Mouse (Mus musculus) MEL (cell line): ENCODE results near the gene Ino80b. TPM values are rescaled to one million over a fixed set of nuclear protein-coding genes. Genes with fewer than 3 reads are reported as not detected.

Source experiments
- DNase-seq: peaks from one replicate; pipeline ENCODE4 v3.0.0; 2011; ENCODE audit warnings: low read depth, low spot score
- H3K27ac ChIP-seq: 2 replicates; pipeline ENCODE4 v1.5.1; 2012; ENCODE audit warnings: low read depth, mild to moderate bottlenecking, control low read depth, low read length, moderate library complexity; ENCODE audit not compliant: control insufficient read depth
- H3K27me3 ChIP-seq, 2 experiments: fragments of 150-350 bp in 1 of 2; sonication (generic) in 1 of 2; 2 replicates each; pipeline ENCODE4 v1.6.1; 2012; ENCODE audit warnings: low read length in 2 of 2, mild to moderate bottlenecking in 2 of 2, improper control_type of control experiment in 1 of 2, moderate library complexity in 1 of 2; ENCODE audit not compliant: insufficient read depth in 2 of 2, control insufficient read depth in 1 of 2
- H3K36me3 ChIP-seq, 2 experiments: 2 replicates each; pipeline ENCODE4 v1.6.1; 2012 to 2014; ENCODE audit warnings: low read length in 2 of 2, improper control_type of control experiment in 1 of 2, inconsistent platforms in 1 of 2, mild to moderate bottlenecking in 1 of 2; ENCODE audit not compliant: insufficient read depth in 2 of 2, control insufficient read depth in 1 of 2
- H3K4me1 ChIP-seq, 2 experiments: fragments of 150-350 bp in 1 of 2; sonication (generic) in 1 of 2; 2 replicates each; pipeline ENCODE4 v1.6.1; 2012; ENCODE audit warnings: low read length in 2 of 2, improper control_type of control experiment in 1 of 2, mild to moderate bottlenecking in 1 of 2; ENCODE audit not compliant: insufficient read depth in 2 of 2, control insufficient read depth in 1 of 2
- H3K4me3 ChIP-seq, 2 experiments: fragments of 150-350 bp in 1 of 2; sonication (generic) in 1 of 2; 2 replicates each; pipeline ENCODE4 v1.5.1; 2012; ENCODE audit warnings: low read depth in 2 of 2, low read length in 2 of 2, mild to moderate bottlenecking in 2 of 2, moderate library complexity in 2 of 2, control low read depth in 1 of 2, improper control_type of control experiment in 1 of 2; ENCODE audit not compliant: control insufficient read depth in 1 of 2, insufficient read depth in 1 of 2
- H3K79me2 ChIP-seq: 2 replicates; pipeline ENCODE4 v1.6.1; 2012; ENCODE audit warnings: mild to moderate bottlenecking, low read length, moderate library complexity; ENCODE audit not compliant: control insufficient read depth, poor library complexity, insufficient read depth
- H3K9ac ChIP-seq: 2 replicates; pipeline ENCODE4 v1.6.1; 2012; ENCODE audit warnings: low read depth, mild to moderate bottlenecking, control low read depth, low read length, moderate library complexity; ENCODE audit not compliant: control insufficient read depth, poor library complexity, severe bottlenecking
- H3K9me3 ChIP-seq: fragments of 150-350 bp; sonication (generic); replicated peaks from 2 replicates; pipeline ENCODE4 v1.6.1; 2012; ENCODE audit warnings: mild to moderate bottlenecking, low read length, improper control_type of control experiment, moderate library complexity; ENCODE audit not compliant: insufficient read depth
- CTCF ChIP-seq, 3 experiments: IDR thresholded peaks in 2 of 3; conservative IDR thresholded peaks in 1 of 3; 2 replicates each; pipeline ENCODE4 v1.5.1; 2011 to 2012; ENCODE audit warnings: low read length in 3 of 3, low read depth in 2 of 3, mild to moderate bottlenecking in 2 of 3, improper control_type of control experiment in 1 of 3, inconsistent platforms in 1 of 3, mixed read lengths in 1 of 3, moderate library complexity in 1 of 3; ENCODE audit not compliant: control insufficient read depth in 1 of 3, insufficient read depth in 1 of 3, poor library complexity in 1 of 3, severe bottlenecking in 1 of 3
- E2F4 ChIP-seq: IDR thresholded peaks from 2 replicates; pipeline ENCODE4 v1.6.1; 2011; ENCODE audit warnings: low read depth, low read length, improper control_type of control experiment, borderline replicate concordance
- EP300 ChIP-seq, 2 experiments: IDR thresholded peaks; 2 replicates each; pipeline ENCODE4 v1.6.1; 2011; ENCODE audit warnings: improper control_type of control experiment in 2 of 2, low read length in 2 of 2, low read depth in 1 of 2, mild to moderate bottlenecking in 1 of 2
- GABPA ChIP-seq: IDR thresholded peaks from 2 replicates; pipeline ENCODE4 v1.6.1; 2012; ENCODE audit warnings: low read depth, mild to moderate bottlenecking, inconsistent platforms, low read length, improper control_type of control experiment, moderate library complexity
- HCFC1 ChIP-seq: IDR thresholded peaks from 2 replicates; pipeline ENCODE4 v1.6.1; 2012; ENCODE audit warnings: low read depth, mild to moderate bottlenecking, inconsistent platforms, low read length, improper control_type of control experiment, moderate library complexity
- KAT2A ChIP-seq: conservative IDR thresholded peaks from 2 replicates; pipeline ENCODE4 v1.6.1; 2012; ENCODE audit warnings: low read depth, low read length, improper control_type of control experiment, inconsistent platforms
- MAX ChIP-seq: IDR thresholded peaks from 2 replicates; pipeline ENCODE4 v1.6.1; 2011; ENCODE audit warnings: low read length, improper control_type of control experiment
- MYB ChIP-seq: IDR thresholded peaks from 2 replicates; pipeline ENCODE4 v1.6.1; 2011; ENCODE audit warnings: mild to moderate bottlenecking, low read depth, low read length, improper control_type of control experiment
- MYC ChIP-seq: IDR thresholded peaks from 2 replicates; pipeline ENCODE4 v1.6.1; 2011; ENCODE audit warnings: low read depth, mild to moderate bottlenecking, low read length, improper control_type of control experiment, moderate library complexity
- POLR2AphosphoS5 ChIP-seq: IDR thresholded peaks from 2 replicates; pipeline ENCODE4 v1.6.1; 2012; ENCODE audit warnings: low read depth, borderline replicate concordance, mild to moderate bottlenecking, inconsistent platforms, low read length, moderate library complexity, mixed read lengths
- RAD21 ChIP-seq: IDR thresholded peaks from 2 replicates; pipeline ENCODE4 v1.6.1; 2011; ENCODE audit warnings: mild to moderate bottlenecking, low read depth, low read length, improper control_type of control experiment
- SMC3 ChIP-seq: IDR thresholded peaks from 2 replicates; pipeline ENCODE4 v1.6.1; 2011; ENCODE audit warnings: low read depth, low read length, improper control_type of control experiment
- TAL1 ChIP-seq: IDR thresholded peaks from 2 replicates; pipeline ENCODE4 v1.6.1; 2012; ENCODE audit warnings: mild to moderate bottlenecking, inconsistent platforms, low read length, moderate library complexity, mixed read lengths
- TBP ChIP-seq: IDR thresholded peaks from 2 replicates; pipeline ENCODE4 v1.8.0; 2011; ENCODE audit warnings: low read depth, low read length, improper control_type of control experiment
- USF1 ChIP-seq: IDR thresholded peaks from 2 replicates; pipeline ENCODE4 v1.6.1; 2014; ENCODE audit warnings: low read depth, mild to moderate bottlenecking, inconsistent platforms, low read length, improper control_type of control experiment, moderate library complexity
- ZC3H11A ChIP-seq: IDR thresholded peaks from 2 replicates; pipeline ENCODE4 v1.6.1; 2012; ENCODE audit warnings: low read depth, mild to moderate bottlenecking, inconsistent platforms, low read length, improper control_type of control experiment
- ZKSCAN1 ChIP-seq: IDR thresholded peaks from 2 replicates; pipeline ENCODE4 v1.6.1; 2012; ENCODE audit warnings: low read depth, mild to moderate bottlenecking, inconsistent platforms, low read length, improper control_type of control experiment, moderate library complexity
- ZNF384 ChIP-seq: IDR thresholded peaks from 2 replicates; pipeline ENCODE4 v1.6.1; 2012; ENCODE audit warnings: low read depth, mild to moderate bottlenecking, inconsistent platforms, low read length, improper control_type of control experiment
- polyA plus RNA-seq, 2 experiments: library from polyadenylated mRNA; stranded (reverse) in 1 of 2; unstranded in 1 of 2; fragments of >175 nt in 1 of 2; fragments of >200 nt in 1 of 2; gene quantifications; 2 replicates each; pipeline versions ENCODE4 v1.2.1 to v1.2.4; 2012; ENCODE audit warnings: low replicate concordance in 2 of 2, low read depth in 1 of 2; ENCODE audit not compliant: insufficient read length in 2 of 2, insufficient read depth in 1 of 2, missing spikeins in 1 of 2
- total RNA-seq: library from RNA; depleted of rRNA; stranded (reverse); fragments of 300-350 nt; gene quantifications from 2 replicates; pipeline ENCODE4 v1.2.3, GENCODE M21; 2012

Ino80b gene
- total and polyA plus RNA-seq, 3 experiments = 30.6 to 40.9 TPM; not detected in 1

DNA sequence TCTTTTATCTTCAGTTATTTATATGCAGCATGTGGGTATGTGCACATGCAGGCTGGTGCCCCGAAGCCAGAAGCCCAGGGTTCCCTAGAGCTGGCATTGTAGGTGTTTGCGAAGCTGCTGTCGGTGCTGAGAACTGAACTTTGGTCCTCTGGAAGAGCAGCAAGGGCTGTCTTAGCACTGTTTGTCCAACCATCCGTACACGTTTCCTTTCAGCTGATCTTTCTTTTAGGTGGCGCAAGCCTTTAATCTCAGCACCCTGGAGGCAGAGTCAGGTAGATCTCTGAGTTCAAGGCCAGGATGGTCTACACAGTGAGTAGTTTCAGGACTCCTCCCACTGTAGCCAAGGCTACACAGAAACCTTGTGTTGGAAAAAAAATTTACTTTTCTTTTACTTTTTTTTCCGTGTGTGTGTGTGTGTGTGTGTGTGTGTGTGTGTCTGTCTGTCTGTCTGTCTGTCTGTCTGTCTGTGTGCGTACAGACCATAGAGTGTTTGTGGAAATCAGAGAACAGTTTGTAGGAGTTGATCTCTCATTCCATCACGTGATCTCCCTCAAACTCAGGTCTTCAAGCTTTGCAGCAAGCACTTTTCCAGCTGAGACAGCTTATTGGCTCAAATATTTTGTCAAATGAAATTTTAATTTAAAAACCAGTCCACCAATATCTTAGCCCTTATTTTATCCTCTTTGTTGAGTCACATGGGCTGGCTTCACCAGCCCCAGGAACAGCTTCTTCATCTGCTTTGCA lies 7.1 kb upstream of the Ino80b start:
- no peak overlapping the region for H3K4me3 ChIP-seq
- peaks cover 6% of the 10 kb centered on the region; the same call in 1 of the 2 replicates for H3K79me2 ChIP-seq
- no peaks in the 10 kb centered on the region for H3K9me3 ChIP-seq
- no peak overlapping the region for H3K9ac ChIP-seq
- no peak for DNase-seq
- TF ChIP-seq ZNF384 (peak; percentile 57), KAT2A (no peak), USF1 (0 out of 2 replicates have a peak, but pooled peaks have one; percentile 30), POLR2AphosphoS5 (no peak)
- no peak overlapping the region for H3K27ac ChIP-seq
- no peaks in the 10 kb centered on the region; a peak in 1 of 4 replicates for H3K36me3 ChIP-seq
- H3K27me3 ChIP-seq = no peaks in the 10 kb centered on the region
- H3K4me1 ChIP-seq = peaks cover 0 to 14% of the 10 kb centered on the region in 2 experiments; a peak in 3 of 4 replicates

GRCm38 (mm10) chr6:83131469-83132034 lies 6.3 kb upstream of the Ino80b start:
- Histone ChIP-seq H3K36me3 (no peaks in the 10 kb centered on the region; a peak in 1 of 4 replicates), H3K4me1 (peaks cover 0 to 13% of the 10 kb centered on the region in 2 experiments; a peak in 3 of 4 replicates), H3K79me2 (no peaks in the 10 kb centered on the region), H3K27me3 (no peaks in the 10 kb centered on the region), H3K4me3 (no peak overlapping the region), H3K9me3 (no peaks in the 10 kb centered on the region), H3K9ac (no peak overlapping the region), H3K27ac (no peak overlapping the region)
- DNase-seq = no peak
- TF ChIP-seq GABPA (no peak), HCFC1 (no peak), KAT2A (no peak), ZKSCAN1 (no peak)
- TF ChIP-seq, all 39 proteins: peak for 0

- Histone ChIP-seq H3K27me3 (no peaks in the 10 kb centered on the region), H3K36me3 (peaks cover 0 to 16% of the 10 kb centered on the region in 2 experiments; a peak in 2 of 4 replicates), H3K4me1 (peaks cover 0 to 17% of the 10 kb centered on the region in 2 experiments; a peak in 3 of 4 replicates)
- TF ChIP-seq CTCF (IDR thresholded peaks at IDR 0.05 in 2 of 3, conservative IDR thresholded peaks at IDR 0.05 in 1 of 3; ENCODE audit: control insufficient read depth in 1 of 3, insufficient read depth in 1 of 3, low read depth in 2 of 3, low read length in 3 of 3, poor library complexity in 1 of 3, severe bottlenecking in 1 of 3) (peak; percentile 30 to 56 (median 46)), TAL1 (no peak), TBP (no peak), USF1 (no peak), SMC3 (peak; percentile 32), ZC3H11A (0 out of 2 replicates have a peak, but pooled peaks have one; percentile 8), MYB (no peak), MYC (peak; percentile 72; the same call in 1 of the 2 replicates), MAX (no peak), RAD21 (peak; percentile 1; the same call in 1 of the 2 replicates), EP300 (IDR thresholded peaks at IDR 0.05; ENCODE audit: low read depth in 1 of 2, low read length in 2 of 2) (no peak), E2F4 (no peak)
- TF ChIP-seq, all 39 proteins: peak for 5
- no peak overlapping the region for H3K4me3 ChIP-seq
- no peak overlapping the region for H3K9ac ChIP-seq
- no peak overlapping the region for H3K27ac ChIP-seq
- no peaks in the 10 kb centered on the region for H3K9me3 ChIP-seq
- no peak for DNase-seq
- H3K79me2 ChIP-seq = peaks cover 11% of the 10 kb centered on the region
Measured at GRCm38 (mm10) chr6:83127419-83127818, 2.2 kb upstream of the Ino80b start.
